Mouse (Mus musculus) bone marrow macrophage, adult 2 months (primary cell): Measurements from ENCODE around the gene Syne3.

ENCODE experiments used
- CTCF ChIP-seq: IDR thresholded peaks from 2 replicates; pipeline ENCODE4 v1.5.1; 2012; ENCODE audit warnings: low read depth, mild to moderate bottlenecking, low read length, moderate library complexity
- POLR2A ChIP-seq: IDR thresholded peaks from 2 replicates; pipeline ENCODE4 v1.6.1; 2012; ENCODE audit warnings: mild to moderate bottlenecking, low read depth, low read length, borderline replicate concordance

DNA sequence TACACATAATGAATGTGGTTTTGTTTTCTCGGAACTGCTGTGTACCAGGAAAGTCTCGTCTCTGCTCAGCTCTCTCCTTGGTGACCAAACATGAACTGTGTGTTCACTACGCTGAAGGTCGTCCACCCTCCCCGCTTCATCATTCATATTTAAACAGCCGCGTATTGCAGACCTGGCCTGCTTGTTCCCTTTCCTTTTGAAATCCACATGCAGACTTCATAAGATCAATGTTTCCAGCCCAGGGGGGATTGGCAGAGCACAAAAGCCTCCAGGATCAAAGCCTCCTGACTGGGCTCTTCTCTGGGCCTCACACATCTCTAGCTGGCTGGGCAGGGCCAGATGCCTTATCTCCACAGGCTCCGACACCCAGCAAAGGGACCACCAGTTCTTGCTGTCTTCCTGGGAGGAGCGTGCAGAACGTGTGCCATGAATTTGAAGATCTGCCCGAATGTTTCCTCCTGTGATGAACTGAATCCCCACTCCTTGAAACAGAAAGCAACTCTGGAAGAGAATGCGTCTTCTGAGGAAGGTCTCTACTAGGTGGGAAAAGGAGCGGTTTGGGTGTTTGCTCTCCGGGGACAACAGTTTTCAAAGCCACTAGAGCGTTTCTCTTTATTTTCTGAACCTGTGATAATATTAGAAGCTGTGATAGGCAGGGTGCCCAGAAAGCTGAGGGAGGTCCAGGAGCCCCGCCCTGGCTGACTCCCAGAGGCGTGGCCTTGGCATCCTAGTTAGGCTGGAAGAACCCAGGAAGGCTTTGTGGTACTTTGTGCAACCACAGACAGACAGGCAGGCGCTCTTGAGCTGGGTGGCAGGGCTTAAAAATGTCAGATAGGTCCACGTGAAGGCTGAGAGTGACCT is 10.0 kb upstream of the Syne3 start:
- no peak for TF ChIP-seq CTCF
- no peak for TF ChIP-seq POLR2A
